Mouse (Mus musculus): ENCODE measurements around the gene Nup50.

DNA sequence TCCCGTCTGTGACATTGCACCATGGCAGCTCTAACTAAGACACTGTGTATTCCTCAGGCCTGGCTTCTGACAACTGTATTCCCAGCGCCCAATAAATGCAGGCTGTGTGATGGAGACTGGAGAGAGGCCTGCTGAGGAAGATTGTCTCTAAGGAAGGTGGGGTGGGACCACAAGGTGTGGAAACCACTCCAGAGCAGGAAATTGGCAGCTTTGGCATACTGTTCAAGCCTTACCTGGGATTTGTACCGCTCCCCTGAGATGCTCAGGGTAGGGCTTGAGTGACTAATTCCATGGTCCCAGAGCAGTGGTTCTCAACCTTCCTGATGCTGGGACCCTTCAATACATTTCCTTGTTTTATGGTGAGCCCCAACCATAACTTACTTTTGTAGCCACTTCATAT is 65.9 kb downstream of the Nup50 start:
- TF ChIP-seq CTCF (IDR thresholded peaks at IDR 0.05; ENCODE audit: low read depth) (no peak), EP300 (IDR thresholded peaks at IDR 0.05; ENCODE audit: low read depth) (no peak)
